Mouse (Mus musculus): ENCODE data around the gene Lipc.

Gene Lipc

GRCm38 (mm10) chr9:70916516-70916915 lies 35.5 kb downstream of the Lipc start:
- no peak for DNase-seq (ENCODE audit: low read depth, low spot score)

DNA sequence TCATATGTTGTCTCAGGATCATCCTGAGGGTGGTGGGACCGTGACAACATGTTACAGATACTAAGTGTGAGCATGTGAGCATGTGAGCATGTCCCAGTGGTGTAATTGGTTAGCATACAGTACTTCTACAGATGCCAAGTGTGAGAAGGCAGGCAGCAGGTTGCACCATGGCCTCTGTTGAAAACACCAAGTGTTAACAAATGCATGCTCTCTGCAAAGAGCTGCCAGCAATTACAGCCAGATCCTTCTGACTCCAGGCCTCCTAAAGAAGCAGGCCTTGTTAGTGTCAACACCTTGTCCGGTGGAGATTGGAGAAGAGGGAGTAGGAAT lies 36.7 kb downstream of the Lipc start:
- DNase-seq (ENCODE audit: low read depth, low spot score), result no peak

- DNase-seq (ENCODE audit: low read depth, low spot score), result no peak
Measured at GRCm38 (mm10) chr9:70914659-70915355, 37.2 kb downstream of the Lipc start.

DNA sequence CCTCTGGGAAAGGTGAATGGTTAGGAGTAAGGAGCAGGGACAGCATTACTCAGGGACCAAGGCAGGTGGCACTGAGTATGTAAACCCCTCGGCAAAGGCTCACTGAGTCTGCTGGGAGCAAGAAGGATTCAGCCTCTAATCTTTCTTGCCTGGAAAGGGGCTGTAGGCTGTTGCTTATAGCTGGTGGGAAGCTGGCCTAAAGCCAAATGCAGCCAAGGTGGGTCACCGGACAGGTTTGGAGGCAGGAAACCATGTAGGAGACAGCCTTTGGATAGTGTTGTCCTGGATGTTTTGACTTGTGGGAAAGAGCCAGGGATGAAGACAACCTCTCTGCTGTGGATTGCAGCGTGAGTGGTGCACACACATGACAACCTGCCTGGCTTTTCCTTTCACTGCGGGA lies 40.9 kb downstream of the Lipc start:
- no peak for DNase-seq (ENCODE audit: low read depth, low spot score)

- no peak for DNase-seq (ENCODE audit: low read depth, low spot score)
Measured at GRCm38 (mm10) chr9:70910351-70910750, 41.7 kb downstream of the Lipc start.

DNA sequence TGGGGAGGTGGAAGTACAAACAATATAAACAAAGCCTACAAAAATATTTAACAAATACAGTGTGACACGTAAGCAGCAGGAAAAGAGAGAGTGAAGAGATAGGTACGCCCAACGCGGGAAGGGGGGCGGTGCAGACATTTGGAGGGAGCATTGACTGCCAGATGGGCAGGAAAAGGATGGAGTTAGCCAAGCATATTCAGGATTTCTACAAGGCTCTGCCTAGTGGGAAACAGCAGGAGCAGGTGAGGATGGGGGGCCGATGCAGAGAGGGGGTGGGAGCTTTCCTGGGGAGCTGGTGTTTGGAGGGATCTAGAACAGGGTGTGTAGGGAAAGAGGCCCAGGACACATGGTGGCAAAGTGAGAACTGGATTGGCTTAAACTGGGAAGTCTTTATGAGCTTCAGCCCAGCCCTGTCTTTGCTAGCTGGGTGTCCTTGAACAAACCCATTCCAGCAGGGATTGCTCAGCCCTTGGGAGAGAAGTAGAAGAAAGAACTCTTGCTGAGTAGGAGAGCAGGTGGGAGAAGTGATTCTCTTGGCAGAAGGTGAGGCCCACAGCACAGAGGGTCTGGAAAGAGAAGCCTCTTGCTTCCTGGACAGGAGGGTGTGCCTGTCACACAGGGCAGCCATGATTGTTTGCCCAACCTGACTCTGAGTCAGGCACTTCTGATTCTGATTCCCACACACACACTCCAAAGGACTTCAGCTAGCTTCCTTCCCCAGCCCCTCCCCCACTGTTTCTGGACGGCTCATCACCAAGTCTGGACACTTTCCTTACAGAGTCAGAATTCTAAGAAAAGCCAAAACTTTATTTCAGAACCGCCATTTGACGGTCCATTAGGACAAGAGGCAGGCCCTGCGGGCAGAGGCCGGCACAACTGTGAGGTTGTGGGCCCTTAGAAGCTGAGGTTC lies 49.0 kb downstream of the Lipc start:
- no peak for DNase-seq (ENCODE audit: low read depth, low spot score)

DNA sequence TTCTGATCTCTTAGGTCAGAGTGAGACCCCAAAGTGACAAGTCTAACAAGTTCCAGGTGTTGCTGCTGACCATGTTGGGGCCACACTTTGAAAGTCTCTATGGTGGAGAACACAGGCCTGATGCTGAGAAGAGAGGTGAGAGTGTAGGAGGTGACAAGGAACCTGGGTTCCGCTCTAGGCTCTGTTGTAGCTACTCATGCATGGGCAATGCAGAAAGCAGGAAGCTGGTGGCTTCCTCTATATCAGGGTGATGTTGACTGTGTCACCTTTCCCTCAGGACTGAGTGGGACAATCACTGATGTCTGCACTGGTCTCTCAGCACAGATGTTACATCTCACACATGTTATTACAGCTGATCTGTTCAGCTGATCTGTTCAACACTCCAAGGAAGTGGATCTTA lies 57.8 kb downstream of the Lipc start:
- peak; percentile 47 for DNase-seq (ENCODE audit: low read depth, low spot score)

DNA sequence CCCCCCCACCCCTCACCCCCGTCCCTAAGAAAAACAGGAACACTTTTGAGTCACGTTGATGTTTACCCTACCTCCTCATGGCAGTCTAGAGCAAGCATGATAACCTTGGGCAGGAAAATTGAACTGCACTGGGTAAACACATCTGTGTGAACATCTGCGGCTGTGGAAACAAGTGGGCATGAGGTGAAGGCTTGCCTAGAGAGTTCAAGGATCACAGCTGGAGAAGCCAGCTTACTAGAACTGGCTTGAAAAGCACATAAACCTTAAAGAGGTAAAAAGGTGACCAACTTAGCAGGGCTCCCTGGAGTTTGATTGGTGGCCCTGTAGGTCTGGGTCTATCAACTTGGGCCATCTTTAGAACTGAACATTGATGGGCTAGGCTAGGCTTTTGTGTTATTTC lies 58.5 kb downstream of the Lipc start:
- DNase-seq (ENCODE audit: low read depth, low spot score), result no peak

DNA sequence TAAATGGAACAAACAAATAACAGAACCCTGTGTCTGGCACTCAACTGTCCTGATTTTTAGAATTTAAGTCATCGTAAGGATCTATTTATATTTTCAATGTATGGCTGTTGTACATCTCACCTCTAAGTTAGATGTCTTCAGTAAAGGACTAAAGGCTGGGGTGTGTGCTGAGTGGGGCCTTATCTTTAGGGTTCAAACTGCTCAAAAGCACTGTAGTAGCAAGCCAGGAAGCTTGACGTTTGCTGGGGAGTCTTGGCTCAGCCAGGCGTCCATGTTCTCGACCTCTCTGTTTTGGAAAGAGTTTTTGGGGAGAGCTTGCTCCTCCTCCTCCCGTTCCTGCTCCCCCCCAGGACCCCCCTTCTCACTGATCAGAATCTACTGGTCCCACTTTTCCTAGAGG lies 59.4 kb downstream of the Lipc start:
- DNase-seq (ENCODE audit: low read depth, low spot score), result no peak

DNA sequence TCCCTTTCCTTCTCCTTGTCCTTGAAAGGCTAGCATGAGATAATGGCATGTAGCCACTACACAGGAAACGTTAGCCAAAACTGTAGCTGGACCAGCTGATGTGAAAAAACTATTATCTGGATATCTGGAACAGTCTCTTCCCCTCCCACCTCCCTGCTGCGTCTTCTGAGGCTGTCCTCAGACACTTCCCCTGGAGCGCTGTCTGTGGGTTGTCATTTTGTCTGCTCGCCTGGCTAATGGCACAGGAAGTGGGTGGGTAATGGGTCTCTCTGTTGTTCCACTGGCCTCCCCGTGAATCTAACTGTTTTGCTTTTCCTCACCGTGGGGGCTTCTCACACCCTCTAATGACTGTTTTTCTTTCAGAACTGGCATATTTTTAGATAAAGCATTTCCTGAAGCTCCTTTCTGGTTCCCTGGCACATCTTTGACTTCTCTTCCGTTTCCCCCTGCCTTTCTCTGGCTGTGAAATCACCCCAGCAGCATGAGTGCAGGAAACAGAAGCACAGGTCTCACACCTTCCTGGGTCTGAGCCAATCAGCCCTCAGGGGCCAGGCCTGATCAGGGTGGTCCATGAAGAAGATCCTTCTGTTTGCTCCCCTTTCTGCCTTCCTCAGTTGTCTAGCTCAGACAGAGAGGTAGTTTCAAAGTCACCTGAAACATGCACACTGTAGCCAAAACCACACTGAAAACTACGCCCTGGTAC lies 60.4 kb downstream of the Lipc start:
- no peak for DNase-seq (ENCODE audit: low read depth, low spot score)

DNA sequence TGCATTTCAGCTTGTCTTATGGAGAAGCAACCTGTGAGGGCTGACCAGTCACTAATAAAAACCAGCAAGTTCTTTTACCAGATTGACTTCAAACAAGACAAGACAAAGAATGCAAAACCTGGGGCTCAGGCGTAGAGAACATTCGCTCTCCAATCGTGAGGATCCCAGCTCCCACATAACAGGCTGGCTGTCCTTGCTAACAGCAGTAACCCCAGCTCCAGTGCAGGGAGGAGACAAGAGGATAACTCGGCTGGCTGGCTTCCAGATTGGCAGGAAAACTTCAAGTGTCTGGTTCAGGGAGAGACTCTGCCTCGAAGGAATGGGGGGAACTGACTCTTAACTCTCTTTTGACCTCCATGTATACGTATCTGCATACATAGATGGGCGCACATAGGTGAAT lies 61.3 kb downstream of the Lipc start:
- DNase-seq (ENCODE audit: low read depth, low spot score), result no peak

GRCm38 (mm10) chr9:70888969-70889368 lies 63.1 kb downstream of the Lipc start:
- DNase-seq (ENCODE audit: low read depth, low spot score), result no peak

DNA sequence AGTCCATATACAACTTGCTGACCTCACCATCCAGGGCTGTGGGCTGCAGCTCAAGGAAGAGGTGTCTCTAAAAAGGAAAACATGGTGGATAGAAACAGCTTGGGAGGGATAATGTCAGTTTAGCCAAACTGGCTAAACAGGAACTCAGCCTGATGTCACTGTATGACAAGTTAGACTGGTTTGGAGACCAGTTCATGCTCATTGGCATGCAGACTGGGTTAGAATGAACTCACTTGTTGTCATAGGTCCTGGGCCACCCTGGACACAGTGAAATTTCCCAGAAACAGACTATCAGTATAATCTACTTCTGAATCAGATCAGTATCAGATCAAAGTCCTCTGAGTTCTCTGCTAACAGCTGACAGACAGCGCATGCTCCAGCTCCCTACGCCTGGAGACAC lies 63.5 kb downstream of the Lipc start:
- DNase-seq (ENCODE audit: low read depth, low spot score), result no peak

DNA sequence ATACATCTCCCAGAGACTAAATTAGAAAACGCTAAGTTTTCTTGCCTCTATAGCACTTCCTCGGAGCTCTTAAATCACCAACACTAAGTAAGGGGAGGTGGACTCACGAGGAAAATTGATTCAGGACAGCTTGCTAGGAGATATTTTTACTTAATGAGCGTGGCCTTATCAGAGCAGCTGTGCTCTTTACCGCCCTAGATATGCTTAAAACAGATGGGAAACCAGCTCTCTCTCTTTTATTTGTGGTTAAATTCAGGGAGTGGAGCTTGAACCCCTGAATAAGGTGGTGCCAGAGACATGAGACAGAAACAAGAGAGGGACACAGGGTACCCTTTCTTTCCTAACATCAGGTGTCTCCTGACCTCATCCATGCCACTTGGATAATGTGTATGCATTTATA lies 70.0 kb downstream of the Lipc start:
- DNase-seq (ENCODE audit: low read depth, low spot score), result no peak

- peak; percentile 31 for DNase-seq (ENCODE audit: low read depth, low spot score)
Measured at GRCm38 (mm10) chr9:70878823-70879222, 73.2 kb downstream of the Lipc start.

- no peak for DNase-seq (ENCODE audit: low read depth, low spot score)
Measured at GRCm38 (mm10) chr9:70878157-70878556, 73.9 kb downstream of the Lipc start.

GRCm38 (mm10) chr9:70875490-70875889 lies 76.5 kb downstream of the Lipc start:
- no peak for DNase-seq (ENCODE audit: low read depth, low spot score)

GRCm38 (mm10) chr9:70875059-70875458 lies 77.0 kb downstream of the Lipc start:
- DNase-seq (ENCODE audit: low read depth, low spot score), result no peak

GRCm38 (mm10) chr9:70872675-70873074 lies 79.4 kb downstream of the Lipc start:
- DNase-seq (ENCODE audit: low read depth, low spot score), result no peak

GRCm38 (mm10) chr9:70870326-70870725 lies 81.7 kb downstream of the Lipc start:
- no peak for DNase-seq (ENCODE audit: low read depth, low spot score)

DNA sequence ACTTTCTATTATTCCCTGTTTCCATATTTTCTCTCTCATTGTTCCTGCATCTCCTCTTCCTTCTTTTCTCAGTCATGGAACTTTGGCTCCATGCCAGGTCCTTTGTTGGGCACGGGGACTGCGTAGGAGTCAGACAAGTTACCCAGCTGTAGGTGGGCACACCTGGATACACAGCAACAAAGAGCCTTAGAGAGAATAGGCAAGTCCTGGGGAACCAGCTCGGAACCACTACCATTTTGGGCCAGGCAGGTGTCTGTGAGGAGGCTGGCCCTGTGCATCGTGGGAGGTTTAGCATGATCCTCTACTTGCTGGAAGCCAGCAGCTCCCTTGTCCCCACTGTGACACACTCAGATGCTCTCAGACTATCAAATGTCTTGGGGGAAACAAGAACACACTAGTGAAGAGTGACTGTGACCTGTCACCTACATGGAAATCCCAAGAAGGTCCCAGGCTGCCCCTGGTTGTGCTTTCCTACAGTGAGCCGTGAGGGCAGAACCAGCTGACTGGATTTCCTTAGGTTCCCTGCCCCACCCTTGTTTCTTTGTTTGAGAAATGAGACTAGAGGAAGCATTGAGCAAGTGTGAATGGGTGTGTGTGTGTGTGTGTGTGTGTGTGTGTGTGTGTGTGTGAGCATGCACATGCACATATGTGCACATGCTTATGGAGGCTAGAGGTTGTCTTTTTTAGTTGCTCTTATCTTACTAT lies 82.7 kb downstream of the Lipc start:
- DNase-seq (ENCODE audit: low read depth, low spot score), result no peak

- DNase-seq (ENCODE audit: low read depth, low spot score), result no peak
Measured at GRCm38 (mm10) chr9:70867381-70867780, 84.6 kb downstream of the Lipc start.
